Mouse (Mus musculus) limb, embryonic 14.5 days (tissue): ENCODE data around the gene Gnb1l. TPM values are rescaled to one million over a fixed set of nuclear protein-coding genes. Genes with fewer than 3 reads are reported as not detected.

Experiments
- ATAC-seq: fragments of 200-750 bp; cut with Nextera tagmentation; 2 replicates; pipeline ENCODE4 v1.8.0; 2017; ENCODE audit warnings: low read depth, moderate number of reproducible peaks, moderate TSS enrichment; ENCODE audit not compliant: low FRiP score
- DNase-seq: peaks from one replicate; pipeline ENCODE4 v3.0.0-alpha.2; 2015; ENCODE audit warnings: low spot score
- H3K27ac ChIP-seq: fragments of 300-500 bp; sonication (generic); replicated peaks from 2 replicates; pipeline ENCODE4 v1.5.1; 2014; ENCODE audit warnings: low read depth, mild to moderate bottlenecking, low read length, moderate library complexity, mixed read lengths
- H3K27me3 ChIP-seq: fragments of 300-500 bp; sonication (generic); 2 replicates; pipeline ENCODE4 v1.6.1; 2014; ENCODE audit warnings: low read length, mixed read lengths; ENCODE audit not compliant: control insufficient read depth, insufficient read depth
- H3K36me3 ChIP-seq: fragments of 300-500 bp; sonication (generic); 2 replicates; pipeline ENCODE4 v1.6.1; 2014; ENCODE audit warnings: mild to moderate bottlenecking, low read length, moderate library complexity, mixed read lengths; ENCODE audit not compliant: control insufficient read depth, insufficient read depth
- H3K4me1 ChIP-seq: fragments of 300-500 bp; sonication (generic); 2 replicates; pipeline ENCODE4 v1.6.1; 2014; ENCODE audit warnings: antibody characterized with exemption, low read length, mixed read lengths; ENCODE audit not compliant: control insufficient read depth, insufficient read depth
- H3K4me2 ChIP-seq: fragments of 300-500 bp; sonication (generic); replicated peaks from 2 replicates; pipeline ENCODE4 v1.6.1; 2014; ENCODE audit warnings: low read depth, mild to moderate bottlenecking, low read length, moderate library complexity; ENCODE audit not compliant: severe bottlenecking
- H3K4me3 ChIP-seq: fragments of 300-500 bp; sonication (generic); replicated peaks from 2 replicates; pipeline ENCODE4 v1.5.1; 2014; ENCODE audit warnings: low read length
- H3K9ac ChIP-seq: fragments of 300-500 bp; sonication (generic); 2 replicates; pipeline ENCODE4 v1.6.1; 2014; ENCODE audit warnings: mild to moderate bottlenecking, low read depth, low read length, moderate library complexity; ENCODE audit not compliant: severe bottlenecking
- H3K9me3 ChIP-seq: fragments of 300-500 bp; sonication (generic); 2 replicates; pipeline ENCODE4 v1.6.1; 2016; ENCODE audit warnings: low read length; ENCODE audit not compliant: control insufficient read depth
- POLR2A ChIP-seq: fragments of 200-500 bp; IDR thresholded peaks from 2 replicates; pipeline ENCODE4 v1.8.0; 2012; ENCODE audit warnings: inconsistent platforms, mild to moderate bottlenecking, moderate library complexity, borderline replicate concordance; ENCODE audit not compliant: insufficient read depth, insufficient read length; ENCODE audit errors: extremely low read depth
- WGBS: fragments of 180-500 bp; shearing (Covaris S2); extraction: QIAGEN DNeasy Blood & Tissue Kit; methylation state at CpG from one replicate; pipeline ENCODE4 v1.1.7; 2014; 5-methylcytosine and 5-hydroxymethylcytosine counted together
- polyA plus RNA-seq, 2 experiments: library from polyadenylated mRNA; depleted of rRNA in 1 of 2; stranded (reverse) in 1 of 2; unstranded in 1 of 2; fragments of >200 nt; fragmentation: Nextera tagmentation in 1 of 2; extraction: Ambion mirVana in 1 of 2; gene quantifications; 2 replicates each; pipeline versions ENCODE4 v1.2.1 to v1.2.3; 2012 to 2014

The Gnb1l gene
- polyA plus RNA-seq, 2 experiments: 16.1 to 20.2 TPM

DNA sequence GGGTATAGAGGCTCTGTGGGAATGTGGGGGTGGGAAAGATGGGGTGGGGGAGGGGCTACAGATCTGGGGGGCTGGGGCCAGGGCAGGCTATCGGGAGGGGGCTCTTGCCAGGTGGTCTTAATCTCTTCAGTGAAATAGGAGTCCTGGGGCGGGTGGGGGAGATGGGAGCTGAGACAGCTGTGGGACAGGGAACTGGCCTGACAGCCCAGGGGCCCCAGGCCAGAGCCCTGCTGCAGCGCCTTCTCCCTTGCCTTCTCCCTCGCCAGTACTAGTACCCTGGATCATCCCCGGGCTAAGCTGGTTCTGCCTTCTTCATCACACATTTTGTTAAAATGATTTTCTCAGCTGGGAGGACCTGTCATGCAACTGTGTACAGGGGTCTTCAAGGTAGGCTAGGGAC is 97.7 kb downstream of the Gnb1l start:
- peaks cover 5% of the 10 kb centered on the region; the same call in 1 of the 2 replicates for H3K4me1 ChIP-seq
- H3K27me3 ChIP-seq: peaks cover 23% of the 10 kb centered on the region
- H3K9me3 ChIP-seq: no peaks in the 10 kb centered on the region
- no peak overlapping the region for H3K4me3 ChIP-seq
- H3K4me2 ChIP-seq: no peak overlapping the region
- WGBS: 38% methylated on average over 5 of the region's 5 CpGs
- ATAC-seq: peak; percentile 59
- H3K9ac ChIP-seq: no peak overlapping the region
- DNase-seq: no peak
- no peak for TF ChIP-seq POLR2A
- H3K36me3 ChIP-seq: no peaks in the 10 kb centered on the region
- no peak overlapping the region for H3K27ac ChIP-seq

DNA sequence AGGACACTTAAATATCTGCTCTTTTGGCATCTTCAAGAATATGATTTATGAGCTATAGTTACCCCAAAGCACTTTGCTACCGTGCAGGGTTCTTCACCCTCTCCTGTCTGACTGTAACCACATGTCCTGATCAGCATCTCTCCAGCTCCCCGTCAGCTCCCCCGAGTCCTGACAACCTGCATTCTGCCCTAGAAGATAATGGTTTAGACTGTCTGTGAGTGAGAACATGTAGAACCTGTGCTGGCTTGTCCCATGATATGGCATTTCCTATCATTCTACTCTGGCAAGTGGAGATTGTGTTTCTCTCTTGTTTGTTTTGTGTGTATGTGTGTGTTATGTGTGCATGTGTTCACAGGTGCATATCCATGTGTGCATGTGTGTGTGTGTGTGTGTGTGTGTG is 99.5 kb downstream of the Gnb1l start:
- TF ChIP-seq POLR2A: no peak
- ATAC-seq (no peak), DNase-seq (no peak)
- no peaks in the 10 kb centered on the region for H3K36me3 ChIP-seq
- no peak overlapping the region for H3K9ac ChIP-seq
- no peaks in the 10 kb centered on the region for H3K9me3 ChIP-seq
- no peak overlapping the region for H3K4me2 ChIP-seq
- H3K27ac ChIP-seq: no peak overlapping the region
- no peaks in the 10 kb centered on the region for H3K4me1 ChIP-seq
- no peak overlapping the region for H3K4me3 ChIP-seq
- H3K27me3 ChIP-seq: peaks cover 10% of the 10 kb centered on the region; the same call in 1 of the 2 replicates
- WGBS: 63% methylated on average over 3 of the region's 3 CpGs

- ATAC-seq: no peak
These were observed 102.9 kb downstream of the Gnb1l start for GRCm38 (mm10) chr16:18601447-18601846.

DNA sequence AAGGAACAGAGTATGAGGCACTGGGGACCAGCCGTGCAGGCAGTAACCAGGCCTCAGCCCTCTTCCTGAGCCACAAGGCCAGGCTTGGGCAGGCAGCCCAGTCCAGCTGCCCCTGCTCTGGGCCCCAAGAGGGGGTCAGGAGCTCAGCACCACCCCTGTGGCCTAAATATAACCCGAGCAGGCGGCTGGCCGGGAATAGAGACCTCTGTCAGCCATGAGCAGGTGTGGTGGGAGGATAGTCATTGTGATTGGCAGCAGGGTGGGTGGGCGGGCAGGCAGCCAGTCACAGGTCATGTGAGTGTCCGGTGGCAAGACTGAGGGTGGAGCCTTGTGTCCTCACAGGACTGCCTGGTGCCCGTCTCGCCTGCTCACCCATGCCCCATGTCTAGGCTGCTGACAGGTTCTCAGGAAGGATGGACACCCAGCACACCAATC is 105.8 kb downstream of the Gnb1l start:
- Histone ChIP-seq H3K27me3 (no peaks in the 10 kb centered on the region), H3K4me3 (no peak overlapping the region), H3K27ac (peak overlapping the region; percentile 68; the same call in 1 of the 2 replicates), H3K9me3 (no peaks in the 10 kb centered on the region), H3K4me1 (peaks cover 13% of the 10 kb centered on the region; the same call in 1 of the 2 replicates), H3K36me3 (no peaks in the 10 kb centered on the region), H3K4me2 (no peak overlapping the region), H3K9ac (peak overlapping the region; percentile 40)
- TF ChIP-seq POLR2A: no peak
- ATAC-seq: peak; percentile 69
- WGBS: 41% methylated on average over 8 of the region's 8 CpGs
- DNase-seq: no peak

More at GRCm38 (mm10) chr16:18601447-18601846, 102.9 kb downstream of the Gnb1l start:
- no peak for DNase-seq
- no peak overlapping the region for H3K4me2 ChIP-seq
- 65% methylated on average over 7 of the region's 7 CpGs for WGBS
- no peak overlapping the region for H3K27ac ChIP-seq
- no peak for TF ChIP-seq POLR2A
- H3K9me3 ChIP-seq: no peaks in the 10 kb centered on the region
- H3K9ac ChIP-seq: no peak overlapping the region
- no peak overlapping the region for H3K4me3 ChIP-seq
- H3K27me3 ChIP-seq: no peaks in the 10 kb centered on the region
- no peaks in the 10 kb centered on the region for H3K36me3 ChIP-seq
- H3K4me1 ChIP-seq: peaks cover 11% of the 10 kb centered on the region; the same call in 1 of the 2 replicates

DNA sequence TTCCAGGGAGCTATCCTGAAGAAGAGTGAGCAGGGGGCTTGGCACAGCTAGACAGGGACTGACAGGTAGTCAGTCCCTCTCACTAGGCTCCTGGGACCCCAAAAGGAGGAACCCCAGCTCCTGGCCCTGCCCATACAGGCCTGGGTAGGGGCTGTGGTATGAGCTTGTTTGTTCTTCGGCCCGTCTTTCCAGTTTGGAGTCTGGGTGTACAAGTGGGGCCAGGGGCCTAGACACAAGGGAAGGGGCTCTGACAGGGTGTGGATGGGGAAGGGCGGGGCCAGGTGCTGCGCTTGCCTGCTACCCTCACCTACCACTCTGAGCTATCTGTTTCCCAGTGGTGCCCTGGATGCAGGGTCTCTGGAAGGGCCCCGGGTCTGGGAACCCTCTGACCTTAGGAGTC is 107.2 kb downstream of the Gnb1l start:
- no peak for TF ChIP-seq POLR2A
- H3K4me1 ChIP-seq: peaks cover 13% of the 10 kb centered on the region; the same call in 1 of the 2 replicates
- no peak for DNase-seq
- 91% methylated on average over 5 of the region's 5 CpGs for WGBS
- no peaks in the 10 kb centered on the region for H3K36me3 ChIP-seq
- no peak overlapping the region for H3K27ac ChIP-seq
- H3K4me3 ChIP-seq: no peak overlapping the region
- no peak overlapping the region for H3K9ac ChIP-seq
- no peaks in the 10 kb centered on the region for H3K9me3 ChIP-seq
- H3K4me2 ChIP-seq: no peak overlapping the region
- H3K27me3 ChIP-seq: no peaks in the 10 kb centered on the region
- ATAC-seq: no peak
